Mouse (Mus musculus): ENCODE measurements around the gene Notch3.

- TF ChIP-seq CTCF (conservative IDR thresholded peaks at IDR 0.05; ENCODE audit: low read length) (no peak), NANOG (IDR thresholded peaks at IDR 0.05; ENCODE audit: borderline replicate concordance, low read length) (no peak), POU5F1 (IDR thresholded peaks at IDR 0.05; ENCODE audit: borderline replicate concordance, low read length) (no peak)
Observed at GRCm38 (mm10) chr17:32197156-32197555, 30.5 kb upstream of the Notch3 start.
